Mouse (Mus musculus) limb, embryonic 15.5 days (tissue): ENCODE data around the gene Adamts14. TPM values are rescaled to one million over a fixed set of nuclear protein-coding genes. Genes with fewer than 3 reads are reported as not detected.

Source experiments
- ATAC-seq: fragments of 200-750 bp; cut with Nextera tagmentation; 2 replicates; pipeline ENCODE4 v1.8.0; 2017; ENCODE audit warnings: low read depth, moderate TSS enrichment; ENCODE audit not compliant: insufficient number of reproducible peaks, low FRiP score, low TSS enrichment
- H3K27ac ChIP-seq: fragments of 300-500 bp; sonication (generic); 2 replicates; pipeline ENCODE4 v1.5.1; 2015; ENCODE audit warnings: moderate library complexity, mild to moderate bottlenecking, inconsistent platforms
- H3K27me3 ChIP-seq: fragments of 300-500 bp; sonication (generic); 2 replicates; pipeline ENCODE4 v1.6.1; 2015; ENCODE audit warnings: inconsistent platforms
- H3K36me3 ChIP-seq: fragments of 300-500 bp; sonication (generic); 2 replicates; pipeline ENCODE4 v1.6.1; 2015; ENCODE audit warnings: inconsistent platforms
- H3K4me1 ChIP-seq: fragments of 300-500 bp; sonication (generic); 2 replicates; pipeline ENCODE4 v1.6.1; 2015; ENCODE audit warnings: inconsistent platforms
- H3K4me2 ChIP-seq: fragments of 300-500 bp; sonication (generic); 2 replicates; pipeline ENCODE4 v1.6.1; 2015; ENCODE audit warnings: mild to moderate bottlenecking, inconsistent platforms
- H3K4me3 ChIP-seq: fragments of 300-500 bp; sonication (generic); 2 replicates; pipeline ENCODE4 v1.5.1; 2015; ENCODE audit warnings: mild to moderate bottlenecking, inconsistent platforms
- H3K9ac ChIP-seq: fragments of 300-500 bp; sonication (generic); 2 replicates; pipeline ENCODE4 v1.6.1; 2015; ENCODE audit warnings: inconsistent platforms
- H3K9me3 ChIP-seq: fragments of 300-500 bp; sonication (generic); 2 replicates; pipeline ENCODE4 v1.6.1; 2016; ENCODE audit warnings: inconsistent platforms
- WGBS: fragments of 180-500 bp; shearing (Covaris S2); methylation state at CpG from one replicate; pipeline ENCODE4 v1.1.7; 2015; 5-methylcytosine and 5-hydroxymethylcytosine counted together
- polyA plus RNA-seq: library from polyadenylated mRNA; unstranded; fragments of >200 nt; fragmentation: Nextera tagmentation; extraction: Ambion mirVana; gene quantifications from 2 replicates; pipeline ENCODE4 v1.2.1, GENCODE M21; 2015

The Adamts14 gene
- 4.9 and 6.9 TPM in 2 replicates for polyA plus RNA-seq

DNA sequence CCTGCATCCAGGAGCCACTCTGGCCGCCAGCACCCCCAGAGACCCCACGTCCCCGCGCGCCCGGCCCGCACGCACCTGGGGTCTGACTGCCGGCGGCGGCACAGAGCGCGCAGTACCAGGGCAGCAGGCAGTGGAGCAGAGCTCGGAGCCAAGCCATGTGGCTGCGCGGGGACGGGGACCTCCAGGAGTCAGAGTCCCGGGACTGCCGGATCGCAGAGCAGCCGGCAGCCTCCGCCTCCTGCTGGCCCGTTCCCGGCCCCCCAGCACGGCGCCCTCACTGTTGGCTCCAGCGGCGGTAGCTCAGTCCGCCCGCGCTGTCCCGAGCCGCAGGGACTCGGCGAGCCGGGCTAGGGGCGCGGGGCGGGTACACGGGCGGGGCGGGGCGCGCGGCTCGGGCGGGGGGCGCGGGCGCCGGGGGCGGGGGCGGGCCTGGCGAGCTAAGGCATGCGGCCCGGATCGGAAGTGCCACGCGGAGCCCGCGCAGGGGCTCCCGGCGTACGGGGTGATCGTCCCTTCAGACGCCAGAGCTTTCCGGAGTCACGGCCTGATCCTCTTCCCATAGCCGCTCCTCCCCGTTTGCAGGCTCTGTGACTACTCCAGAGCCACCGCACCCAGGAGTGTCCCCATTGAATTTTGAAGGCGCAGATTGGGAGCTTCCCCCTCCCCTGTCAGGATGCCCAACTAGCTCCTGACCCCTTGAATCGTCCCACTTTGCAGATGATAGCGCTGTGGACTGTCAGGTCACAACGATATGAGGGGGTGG, at the start of gene Adamts14:
Adamts14 (minus strand) TSS at position 358 of the 763 bp plus-strand sequence.
- H3K4me2 ChIP-seq, result peak within 1 kb of the TSS; percentile 93
- no peaks in the 10 kb centered on the region for H3K36me3 ChIP-seq
- WGBS, result under 1% methylated on average over 50 of the region's 75 CpGs
- H3K4me3 ChIP-seq, result peak within 1 kb of the TSS; percentile 63
- peaks cover 44% of the 10 kb centered on the region for H3K4me1 ChIP-seq
- peak within 1 kb of the TSS; percentile 84 for H3K27ac ChIP-seq
- peak within 1 kb of the TSS; percentile 68 for H3K9ac ChIP-seq
- H3K9me3 ChIP-seq, result no peaks in the 10 kb centered on the region
- no peaks in the 10 kb centered on the region for H3K27me3 ChIP-seq
- ATAC-seq, result peak; percentile 62; the same call in 1 of the 2 replicates

- Histone ChIP-seq H3K9me3 (no peaks in the 10 kb centered on the region), H3K4me2 (no peak overlapping the region), H3K9ac (no peak overlapping the region), H3K4me3 (no peak overlapping the region), H3K27me3 (no peaks in the 10 kb centered on the region), H3K27ac (no peak overlapping the region), H3K4me1 (peaks cover 8% of the 10 kb centered on the region; the same call in 1 of the 2 replicates), H3K36me3 (peaks cover 39% of the 10 kb centered on the region)
- WGBS, result 85% methylated on average over 3 of the region's 3 CpGs
- no peak for ATAC-seq
Measured at GRCm38 (mm10) chr10:61318527-61318926, 45.3 kb upstream of the Adamts14 start.

DNA sequence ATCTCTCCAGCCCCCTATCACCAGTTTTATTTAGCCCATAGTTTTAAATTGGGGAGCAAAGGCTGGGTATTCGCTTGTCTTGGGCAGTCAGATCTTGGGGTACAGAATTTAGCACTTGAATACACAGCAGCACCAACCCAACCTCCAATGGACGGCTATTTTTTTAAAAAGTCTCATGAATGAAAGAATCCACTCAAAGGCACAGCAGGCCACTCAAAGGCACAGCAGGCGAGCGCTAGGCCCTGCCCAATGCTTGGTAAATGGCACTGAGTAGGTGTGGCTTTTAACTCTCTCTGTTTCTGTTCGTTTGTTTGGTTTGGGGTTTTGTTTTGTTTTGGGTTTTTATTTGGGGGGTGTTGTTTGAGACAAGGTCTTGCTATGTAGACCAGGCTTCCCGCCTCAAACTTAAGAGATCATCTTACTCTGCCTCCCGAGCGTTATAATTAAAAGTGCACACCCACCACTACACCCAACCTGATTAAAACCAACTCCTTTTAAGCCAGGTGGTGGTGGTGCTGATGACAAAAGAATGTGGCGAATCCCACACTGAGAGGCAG, 42.2 kb upstream of the Adamts14 start:
- ATAC-seq, result no peak
- peaks cover 11% of the 10 kb centered on the region for H3K36me3 ChIP-seq
- no peak overlapping the region for H3K4me2 ChIP-seq
- H3K27me3 ChIP-seq, result no peaks in the 10 kb centered on the region
- peaks cover 17% of the 10 kb centered on the region for H3K4me1 ChIP-seq
- no peak overlapping the region for H3K27ac ChIP-seq
- no peaks in the 10 kb centered on the region for H3K9me3 ChIP-seq
- no peak overlapping the region for H3K9ac ChIP-seq
- 49% methylated on average over 9 of the region's 9 CpGs for WGBS
- no peak overlapping the region for H3K4me3 ChIP-seq

GRCm38 (mm10) chr10:61313750-61314149, 40.5 kb upstream of the Adamts14 start:
- Histone ChIP-seq H3K36me3 (0 out of 2 replicates have a peak, but pooled peaks cover 2% of the 10 kb centered on the region), H3K4me2 (no peak overlapping the region), H3K27me3 (no peaks in the 10 kb centered on the region), H3K9ac (no peak overlapping the region), H3K4me1 (peaks cover 21% of the 10 kb centered on the region), H3K27ac (no peak overlapping the region), H3K9me3 (no peaks in the 10 kb centered on the region), H3K4me3 (no peak overlapping the region)
- no peak for ATAC-seq
- 69% methylated on average over 7 of the region's 7 CpGs for WGBS

- peak overlapping the region; percentile 39; the same call in 1 of the 2 replicates for H3K27ac ChIP-seq
- ATAC-seq, result no peak
- peaks cover 21% of the 10 kb centered on the region for H3K4me1 ChIP-seq
Measured at GRCm38 (mm10) chr10:61312754-61313153, 39.5 kb upstream of the Adamts14 start.

DNA sequence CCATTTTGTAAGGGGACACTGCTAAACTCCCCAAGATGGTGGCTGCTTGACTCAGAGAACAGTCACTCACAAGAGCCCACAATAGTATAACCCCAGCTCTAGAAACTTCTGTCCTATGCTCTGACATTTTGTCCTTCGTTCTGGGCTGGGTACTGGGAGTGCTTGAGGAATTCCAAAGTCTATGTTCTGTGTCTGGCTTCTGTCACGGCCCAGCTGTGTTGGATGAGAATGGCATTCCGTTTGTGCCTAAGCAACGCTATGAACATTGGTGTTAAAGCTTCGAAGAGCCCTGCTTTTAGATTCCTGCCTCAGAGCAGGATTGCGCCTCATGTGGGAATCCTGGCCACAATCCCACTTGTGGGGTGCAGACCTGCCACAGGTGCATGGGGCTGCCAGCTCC, 38.9 kb upstream of the Adamts14 start:
- Histone ChIP-seq H3K27ac (peak overlapping the region; percentile 39; the same call in 1 of the 2 replicates), H3K4me1 (peaks cover 18% of the 10 kb centered on the region), H3K4me3 (no peak overlapping the region), H3K4me2 (no peak overlapping the region), H3K27me3 (no peaks in the 10 kb centered on the region), H3K9me3 (no peaks in the 10 kb centered on the region), H3K9ac (no peak overlapping the region), H3K36me3 (no peaks in the 10 kb centered on the region)
- 52% methylated on average over 6 of the region's 6 CpGs for WGBS
- ATAC-seq, result no peak

More at GRCm38 (mm10) chr10:61312754-61313153, 39.5 kb upstream of the Adamts14 start:
- no peak overlapping the region for H3K4me2 ChIP-seq
- H3K9ac ChIP-seq, result no peak overlapping the region
- no peak overlapping the region for H3K4me3 ChIP-seq
- 22% methylated on average over 7 of the region's 7 CpGs for WGBS
- H3K36me3 ChIP-seq, result no peaks in the 10 kb centered on the region
- H3K9me3 ChIP-seq, result no peaks in the 10 kb centered on the region
- H3K27me3 ChIP-seq, result no peaks in the 10 kb centered on the region

GRCm38 (mm10) chr10:61308706-61309320, 35.6 kb upstream of the Adamts14 start:
- H3K9me3 ChIP-seq, result no peaks in the 10 kb centered on the region
- no peak overlapping the region for H3K9ac ChIP-seq
- no peak; the same call in 1 of the 2 replicates for ATAC-seq
- no peak overlapping the region for H3K4me2 ChIP-seq
- 48% methylated on average over 12 of the region's 12 CpGs for WGBS
- no peaks in the 10 kb centered on the region for H3K27me3 ChIP-seq
- H3K36me3 ChIP-seq, result no peaks in the 10 kb centered on the region
- peaks cover 14% of the 10 kb centered on the region for H3K4me1 ChIP-seq
- no peak overlapping the region for H3K4me3 ChIP-seq
- peak overlapping the region; percentile 71 for H3K27ac ChIP-seq

- no peak for ATAC-seq
- no peak overlapping the region for H3K9ac ChIP-seq
- no peak overlapping the region for H3K4me3 ChIP-seq
- H3K27me3 ChIP-seq, result no peaks in the 10 kb centered on the region
- H3K27ac ChIP-seq, result no peak overlapping the region
- no peak overlapping the region for H3K4me2 ChIP-seq
- peaks cover 5% of the 10 kb centered on the region for H3K4me1 ChIP-seq
- H3K36me3 ChIP-seq, result no peaks in the 10 kb centered on the region
- WGBS, result 79% methylated on average over 13 of the region's 13 CpGs
- H3K9me3 ChIP-seq, result no peaks in the 10 kb centered on the region
Measured at GRCm38 (mm10) chr10:61305928-61306590, 32.8 kb upstream of the Adamts14 start.

- Histone ChIP-seq H3K4me3 (no peak overlapping the region), H3K9ac (no peak overlapping the region), H3K27ac (no peak overlapping the region), H3K27me3 (no peaks in the 10 kb centered on the region), H3K4me1 (peaks cover 3% of the 10 kb centered on the region), H3K4me2 (no peak overlapping the region), H3K9me3 (no peaks in the 10 kb centered on the region), H3K36me3 (no peaks in the 10 kb centered on the region)
- ATAC-seq, result no peak
- 77% methylated on average over 6 of the region's 6 CpGs for WGBS
Measured at GRCm38 (mm10) chr10:61304046-61304445, 30.8 kb upstream of the Adamts14 start.

DNA sequence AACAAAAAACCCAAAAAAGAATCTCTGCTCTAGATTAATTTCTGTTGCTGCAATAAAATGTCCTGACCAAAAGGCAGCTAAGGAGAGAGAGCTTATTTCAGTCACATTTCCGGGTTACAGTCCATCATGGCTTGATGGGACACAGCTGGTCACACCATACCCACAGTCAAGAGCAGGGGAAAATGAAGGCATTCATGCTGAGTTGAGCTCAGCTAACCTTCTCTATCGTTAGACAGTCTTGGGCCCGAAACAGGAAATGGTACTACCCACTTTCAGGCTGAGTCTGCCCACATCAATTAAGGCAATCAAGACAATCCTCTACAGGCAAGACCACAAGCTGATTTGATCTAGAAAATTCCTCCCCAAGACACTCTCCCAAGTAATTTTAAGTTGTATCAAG, 27.8 kb upstream of the Adamts14 start:
- no peak overlapping the region for H3K4me3 ChIP-seq
- ATAC-seq, result no peak
- H3K36me3 ChIP-seq, result no peaks in the 10 kb centered on the region
- H3K4me2 ChIP-seq, result no peak overlapping the region
- no peak overlapping the region for H3K9ac ChIP-seq
- H3K27ac ChIP-seq, result no peak overlapping the region
- H3K27me3 ChIP-seq, result no peaks in the 10 kb centered on the region
- WGBS, result 51% methylated on average over 3 of the region's 3 CpGs
- no peaks in the 10 kb centered on the region for H3K9me3 ChIP-seq
- no peaks in the 10 kb centered on the region; the same call in 1 of the 2 replicates for H3K4me1 ChIP-seq

DNA sequence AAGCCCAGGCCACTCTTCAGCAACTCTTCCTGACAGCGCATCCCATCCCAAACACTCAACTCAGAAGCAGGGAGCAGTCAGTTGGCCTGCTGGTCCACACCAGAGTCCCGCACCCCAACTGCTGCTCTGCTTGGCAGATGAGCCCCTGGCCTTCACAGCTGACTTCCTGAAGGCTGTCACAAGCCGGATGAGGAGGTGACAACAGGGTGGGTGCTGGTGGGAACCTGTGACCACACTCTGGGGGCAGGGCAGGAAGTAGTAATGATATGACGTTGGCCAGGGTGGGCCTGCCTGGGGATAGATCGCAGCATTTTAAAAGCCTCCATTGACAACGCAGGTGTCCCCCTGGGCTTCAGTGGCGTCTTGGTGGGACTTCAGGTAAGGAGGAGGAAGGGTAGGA, 24.2 kb upstream of the Adamts14 start, which contains the start of gene Prf1:
Prf1 (plus strand) TSS at position 357 of the 400 bp plus-strand sequence.
- H3K27ac ChIP-seq, result no peak within 1 kb of the TSS
- no peak within 1 kb of the TSS for H3K4me2 ChIP-seq
- no peak within 1 kb of the TSS for H3K4me3 ChIP-seq
- no peak for ATAC-seq
- no peak within 1 kb of the TSS for H3K9ac ChIP-seq
- no peaks in the 10 kb centered on the region for H3K9me3 ChIP-seq
- 78% methylated on average over 7 of the region's 7 CpGs for WGBS
- no peaks in the 10 kb centered on the region for H3K4me1 ChIP-seq
- H3K36me3 ChIP-seq, result no peaks in the 10 kb centered on the region
- no peaks in the 10 kb centered on the region for H3K27me3 ChIP-seq
